Mouse (Mus musculus) midbrain, embryonic 14.5 days (tissue): ENCODE measurements around the gene Mak. TPM values are rescaled to one million over a fixed set of nuclear protein-coding genes. Genes with fewer than 3 reads are reported as not detected.

ENCODE experiments used
- ATAC-seq: fragments of 200-750 bp; cut with Nextera tagmentation; 2 replicates; pipeline ENCODE4 v1.8.0; 2017; ENCODE audit warnings: moderate number of reproducible peaks, moderate library complexity; ENCODE audit not compliant: low FRiP score, low TSS enrichment
- DNase-seq: peaks from one replicate; pipeline ENCODE4 v3.0.0-alpha.2; 2015
- H3K27ac ChIP-seq: fragments of 300-500 bp; sonication (generic); replicated peaks from 2 replicates; pipeline ENCODE4 v1.5.1; 2014; ENCODE audit warnings: mild to moderate bottlenecking, low read depth, low read length, moderate library complexity
- H3K27me3 ChIP-seq: fragments of 300-500 bp; sonication (generic); 2 replicates; pipeline ENCODE4 v1.6.1; 2014; ENCODE audit warnings: low read length, control low read depth, mixed read lengths; ENCODE audit not compliant: control insufficient read depth, insufficient read depth
- H3K36me3 ChIP-seq: fragments of 300-500 bp; sonication (generic); 2 replicates; pipeline ENCODE4 v1.6.1; 2014; ENCODE audit warnings: low read length, control low read depth; ENCODE audit not compliant: control insufficient read depth, insufficient read depth
- H3K4me1 ChIP-seq: fragments of 300-500 bp; sonication (generic); 2 replicates; pipeline ENCODE4 v1.6.1; 2014; ENCODE audit warnings: mild to moderate bottlenecking, antibody characterized with exemption, low read length, control low read depth; ENCODE audit not compliant: control insufficient read depth, insufficient read depth
- H3K4me2 ChIP-seq: fragments of 300-500 bp; sonication (generic); 2 replicates; pipeline ENCODE4 v1.6.1; 2014; ENCODE audit warnings: mild to moderate bottlenecking, low read length, moderate library complexity
- H3K4me3 ChIP-seq: fragments of 300-500 bp; sonication (generic); replicated peaks from 2 replicates; pipeline ENCODE4 v1.5.1; 2014; ENCODE audit warnings: low read depth, low read length
- H3K9ac ChIP-seq: fragments of 300-500 bp; sonication (generic); replicated peaks from 2 replicates; pipeline ENCODE4 v1.6.1; 2014; ENCODE audit warnings: mild to moderate bottlenecking, low read length, moderate library complexity
- H3K9me3 ChIP-seq: fragments of 300-500 bp; sonication (generic); 2 replicates; pipeline ENCODE4 v1.6.1; 2016; ENCODE audit warnings: low read length, control low read depth, mixed read lengths; ENCODE audit not compliant: control insufficient read depth
- WGBS: fragments of 180-500 bp; shearing (Covaris S2); extraction: QIAGEN DNeasy Blood & Tissue Kit; methylation state at CpG from one replicate; pipeline ENCODE4 v1.1.7; 2014; 5-methylcytosine and 5-hydroxymethylcytosine counted together
- polyA plus RNA-seq: library from polyadenylated mRNA; unstranded; fragments of >200 nt; fragmentation: Nextera tagmentation; extraction: Ambion mirVana; gene quantifications from 2 replicates; pipeline ENCODE4 v1.2.1, GENCODE M21; 2014

The Mak gene
- polyA plus RNA-seq, 1 experiment from 2014 or later = 2.1 TPM

DNA sequence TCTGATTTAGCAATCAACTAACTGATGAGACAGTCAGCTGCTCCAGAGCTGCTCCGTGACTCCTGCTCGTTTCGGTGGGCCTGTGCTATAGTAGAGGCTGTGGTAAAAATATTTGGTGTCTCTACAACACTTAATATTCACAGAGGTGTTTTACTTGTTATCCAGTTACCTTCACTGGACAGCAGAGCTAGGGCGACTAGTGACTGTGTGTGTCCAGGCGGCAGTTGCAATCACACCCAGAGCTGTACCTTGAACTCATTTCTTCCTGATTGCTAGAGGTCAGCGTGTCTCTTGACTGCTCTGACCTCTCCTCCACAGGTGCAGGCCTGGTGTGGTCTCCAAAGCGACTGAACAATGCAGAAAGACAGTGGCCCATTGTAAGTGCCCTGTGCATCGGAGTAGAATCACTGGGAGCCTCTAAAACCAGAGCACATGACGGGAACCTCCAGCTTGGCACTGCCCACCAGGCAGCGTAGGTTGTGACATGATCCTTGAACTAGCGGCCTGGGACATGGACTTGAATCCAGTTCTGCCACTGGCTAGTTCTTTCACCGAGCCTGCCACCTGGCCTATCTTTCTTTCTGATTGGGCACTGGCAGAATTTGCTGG is 62.6 kb downstream of the Mak start:
- H3K4me2 ChIP-seq = peak overlapping the region; percentile 78

DNA sequence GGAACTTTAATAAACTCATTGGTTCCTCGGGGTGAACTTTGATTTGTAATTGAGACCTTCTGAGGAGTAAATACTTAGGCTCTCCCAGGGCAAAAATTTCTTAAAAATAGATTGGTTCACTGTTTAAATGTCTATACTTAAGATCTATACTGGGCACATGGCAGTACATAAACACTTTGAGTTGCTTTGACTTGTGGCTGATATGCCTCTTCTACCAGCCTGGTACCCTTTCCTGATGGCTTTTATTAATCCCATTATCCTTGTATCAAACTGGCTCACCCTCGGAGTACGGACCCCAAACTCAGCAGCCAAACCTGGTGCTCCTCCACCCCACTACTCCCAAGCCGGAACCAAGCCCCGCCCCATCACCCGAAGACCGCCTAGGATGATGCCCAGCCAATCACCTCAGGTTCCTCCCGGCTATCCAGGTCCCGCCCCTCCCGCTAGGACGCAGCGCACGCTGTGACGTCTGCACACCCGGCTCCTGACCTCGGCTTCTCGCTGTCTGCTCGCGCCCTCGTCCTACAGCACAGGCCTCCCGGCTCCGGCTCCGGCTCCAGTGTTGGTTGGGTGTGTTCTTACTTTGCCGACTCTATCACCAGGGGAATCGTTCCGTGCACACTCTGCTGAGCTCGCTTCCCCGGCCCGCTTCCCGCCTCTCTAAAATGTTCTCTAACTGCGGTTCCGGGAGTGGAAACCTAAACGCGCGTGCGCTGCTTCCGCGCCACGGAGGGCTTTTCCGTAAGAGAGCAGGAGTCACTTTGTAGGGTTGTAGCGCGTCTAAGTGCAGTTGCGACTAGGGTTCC is 63.5 kb downstream of the Mak start, which contains the start of gene Tmem14c:
Tmem14c (plus strand) TSS at position 464 of the 806 bp plus-strand sequence.
- ATAC-seq = peak; percentile 99
- H3K36me3 ChIP-seq = peaks cover 42% of the 10 kb centered on the region
- peak within 1 kb of the TSS; percentile 81 for H3K27ac ChIP-seq
- H3K9me3 ChIP-seq = no peaks in the 10 kb centered on the region
- peak; percentile 95 for DNase-seq
- peaks cover 16% of the 10 kb centered on the region for H3K4me1 ChIP-seq
- H3K9ac ChIP-seq = peak within 1 kb of the TSS; percentile 69
- peak within 1 kb of the TSS; percentile 78 for H3K4me2 ChIP-seq
- peak within 1 kb of the TSS; percentile 67 for H3K4me3 ChIP-seq
- H3K27me3 ChIP-seq = no peaks in the 10 kb centered on the region
- WGBS = under 1% methylated on average over 43 of the region's 43 CpGs

More for the DNA sequence above, 62.6 kb downstream of the Mak start:
- DNase-seq = no peak
- peak overlapping the region; percentile 69 for H3K9ac ChIP-seq
- H3K9me3 ChIP-seq = no peaks in the 10 kb centered on the region
- H3K27me3 ChIP-seq = no peaks in the 10 kb centered on the region
- 43% methylated on average over 12 of the region's 12 CpGs for WGBS
- peak overlapping the region; percentile 81; the same call in 1 of the 2 replicates for H3K27ac ChIP-seq
- H3K36me3 ChIP-seq = peaks cover 33% of the 10 kb centered on the region
- H3K4me3 ChIP-seq = peak overlapping the region; percentile 67
- peaks cover 16% of the 10 kb centered on the region for H3K4me1 ChIP-seq
- no peak for ATAC-seq

DNA sequence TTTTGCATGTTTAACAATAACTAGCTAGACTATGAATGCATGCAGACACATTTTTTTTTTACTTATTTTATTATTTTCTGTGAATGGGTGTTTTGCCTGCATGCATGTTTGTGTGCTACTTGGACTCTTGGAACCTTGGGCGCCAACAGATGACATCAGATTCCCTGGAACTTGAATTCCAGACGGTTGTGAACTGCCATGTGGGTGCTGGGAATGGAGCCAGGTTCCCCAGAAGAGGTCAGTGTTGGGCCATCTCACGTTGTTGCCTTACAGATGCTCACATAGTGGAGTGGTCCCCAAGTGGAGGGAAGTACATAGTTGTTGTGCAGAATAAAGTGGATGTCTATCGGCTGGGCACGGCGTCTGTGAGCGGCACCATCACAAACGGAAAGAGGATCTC is 70.6 kb downstream of the Mak start:
- peaks cover 82% of the 10 kb centered on the region for H3K36me3 ChIP-seq

DNA sequence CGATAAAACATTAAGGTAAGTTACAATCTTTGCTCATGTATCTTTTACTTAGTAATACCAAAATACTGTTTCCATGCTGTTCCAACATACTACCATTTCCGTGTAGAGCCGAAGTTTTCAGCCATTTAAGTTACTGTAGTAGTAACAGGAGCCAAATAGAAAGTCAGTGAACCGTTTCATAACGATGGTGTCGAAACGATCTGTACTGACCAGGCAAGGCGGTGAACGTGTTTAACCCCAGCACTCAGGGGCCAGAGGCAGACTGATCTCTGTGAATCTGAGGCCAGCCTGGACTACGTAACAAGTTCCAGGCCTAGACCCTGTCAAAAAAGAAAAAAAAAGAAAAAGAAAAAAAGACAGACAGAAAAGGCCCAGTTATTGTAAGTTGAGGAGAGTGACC is 71.2 kb downstream of the Mak start:
- H3K9me3 ChIP-seq = no peaks in the 10 kb centered on the region
- H3K4me1 ChIP-seq = no peaks in the 10 kb centered on the region
- no peak overlapping the region for H3K9ac ChIP-seq
- H3K27me3 ChIP-seq = no peaks in the 10 kb centered on the region
- DNase-seq (no peak), ATAC-seq (no peak)
- 95% methylated on average over 10 of the region's 10 CpGs for WGBS
- no peak overlapping the region for H3K27ac ChIP-seq
- H3K4me2 ChIP-seq = no peak overlapping the region
- no peak overlapping the region for H3K4me3 ChIP-seq
- H3K36me3 ChIP-seq = peaks cover 82% of the 10 kb centered on the region

More for the DNA sequence above, 70.6 kb downstream of the Mak start:
- H3K9me3 ChIP-seq = no peaks in the 10 kb centered on the region
- no peaks in the 10 kb centered on the region for H3K4me1 ChIP-seq
- 85% methylated on average over 8 of the region's 8 CpGs for WGBS
- DNase-seq (no peak), ATAC-seq (no peak)
- no peak overlapping the region for H3K9ac ChIP-seq
- H3K4me2 ChIP-seq = no peak overlapping the region
- no peak overlapping the region for H3K27ac ChIP-seq
- H3K27me3 ChIP-seq = no peaks in the 10 kb centered on the region
- H3K4me3 ChIP-seq = no peak overlapping the region

DNA sequence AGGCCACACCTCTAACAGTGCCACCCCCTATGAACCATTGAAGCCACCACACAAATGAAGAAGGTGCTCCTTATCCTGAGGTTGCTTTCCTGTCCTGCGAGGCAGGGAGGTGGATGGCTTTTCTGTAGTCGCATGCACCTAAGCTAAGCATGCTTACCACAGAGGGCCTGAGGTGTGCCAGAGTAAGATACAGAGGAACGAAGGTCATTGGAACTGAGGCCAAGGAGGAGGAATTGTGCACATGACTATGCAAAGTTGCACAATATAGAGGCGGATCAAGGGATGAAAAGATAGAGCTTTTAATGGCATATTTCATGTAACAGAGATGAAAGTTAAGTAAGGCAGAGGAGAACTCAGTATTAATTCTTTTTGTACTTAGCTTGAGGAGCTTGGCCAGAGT is 73.3 kb downstream of the Mak start:
- Histone ChIP-seq H3K4me1 (peaks cover 8% of the 10 kb centered on the region; the same call in 1 of the 2 replicates), H3K4me3 (no peak overlapping the region), H3K36me3 (peaks cover 62% of the 10 kb centered on the region), H3K9ac (no peak overlapping the region), H3K4me2 (no peak overlapping the region), H3K27ac (no peak overlapping the region), H3K9me3 (no peaks in the 10 kb centered on the region), H3K27me3 (no peaks in the 10 kb centered on the region)
- DNase-seq = no peak
- WGBS = 98% methylated on average over 4 of the region's 4 CpGs
- no peak for ATAC-seq

DNA sequence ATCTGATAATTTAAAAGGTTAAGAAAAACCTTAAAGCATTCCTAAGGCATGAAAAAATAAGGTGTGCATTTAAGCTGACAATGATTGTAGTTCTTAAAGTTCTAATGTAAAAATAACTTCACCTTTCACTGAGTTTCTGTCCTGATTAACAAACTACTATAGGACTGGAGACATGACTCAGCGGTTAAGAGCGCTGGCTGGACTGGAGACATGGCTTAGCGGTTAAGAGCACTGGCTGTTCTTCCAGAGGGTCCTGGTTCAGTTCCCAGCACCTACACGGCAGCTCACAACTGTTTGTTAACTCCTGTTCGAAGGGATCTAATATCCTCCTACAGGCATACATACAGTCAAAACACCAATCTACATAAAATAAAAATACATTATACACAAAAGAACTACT is 77.5 kb downstream of the Mak start:
- ATAC-seq = no peak
- H3K27me3 ChIP-seq = no peaks in the 10 kb centered on the region
- peaks cover 20% of the 10 kb centered on the region for H3K36me3 ChIP-seq
- H3K4me3 ChIP-seq = peak overlapping the region; percentile 90
- peaks cover 12% of the 10 kb centered on the region; the same call in 1 of the 2 replicates for H3K4me1 ChIP-seq
- DNase-seq = no peak
- no peak overlapping the region for H3K9ac ChIP-seq
- H3K9me3 ChIP-seq = no peaks in the 10 kb centered on the region
- WGBS = 89% methylated on average over 5 of the region's 5 CpGs
- peak overlapping the region; percentile 74 for H3K4me2 ChIP-seq
- no peak overlapping the region for H3K27ac ChIP-seq

DNA sequence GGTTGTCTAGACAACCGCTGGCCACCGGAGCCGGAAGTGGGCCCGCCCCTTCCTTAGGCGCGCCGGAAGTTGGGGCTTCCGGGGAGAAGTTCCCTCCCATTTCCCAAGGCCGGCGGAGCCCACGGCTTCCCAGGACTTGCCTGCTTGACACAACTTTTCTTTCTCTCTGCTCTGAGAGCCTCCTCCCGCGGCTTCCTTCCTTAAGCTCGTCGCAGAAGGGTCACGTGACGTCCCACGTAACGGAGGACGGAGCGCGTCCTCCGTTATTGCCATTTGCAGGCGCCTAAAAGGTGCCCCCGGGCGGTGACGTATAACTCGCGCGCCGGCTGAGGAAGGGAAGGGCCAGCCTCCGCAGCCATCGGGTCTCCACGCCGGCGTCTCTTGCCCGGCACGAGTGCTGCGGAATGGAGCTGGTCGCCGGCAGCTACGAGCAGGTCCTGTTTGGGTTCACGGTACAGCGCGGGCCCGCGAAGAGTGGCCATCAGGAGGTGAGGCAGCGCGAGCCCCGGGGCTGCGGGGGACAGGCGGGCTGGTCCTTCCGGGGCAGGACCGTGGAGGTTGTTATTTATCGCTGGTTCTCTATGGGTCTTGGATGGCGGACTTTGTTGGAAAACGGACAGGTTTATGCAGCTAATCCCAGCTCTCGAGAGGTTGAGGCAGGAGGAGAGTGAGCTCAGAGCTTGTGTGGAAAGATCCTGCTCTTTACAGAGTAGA is 78.4 kb downstream of the Mak start, which contains the start of gene Pak1ip1:
Pak1ip1 (plus strand) TSS at position 98 of the 714 bp plus-strand sequence.
- peaks cover 12% of the 10 kb centered on the region; the same call in 1 of the 2 replicates for H3K4me1 ChIP-seq
- peak within 1 kb of the TSS; percentile 90 for H3K4me3 ChIP-seq
- H3K4me2 ChIP-seq = peak within 1 kb of the TSS; percentile 74
- H3K9ac ChIP-seq = peak within 1 kb of the TSS; percentile 80
- H3K27me3 ChIP-seq = no peaks in the 10 kb centered on the region
- H3K9me3 ChIP-seq = no peaks in the 10 kb centered on the region
- DNase-seq (peak; percentile 96), ATAC-seq (peak; percentile 97)
- H3K36me3 ChIP-seq = peaks cover 16% of the 10 kb centered on the region
- peak within 1 kb of the TSS; percentile 95 for H3K27ac ChIP-seq
- WGBS = under 1% methylated on average over 58 of the region's 58 CpGs

DNA sequence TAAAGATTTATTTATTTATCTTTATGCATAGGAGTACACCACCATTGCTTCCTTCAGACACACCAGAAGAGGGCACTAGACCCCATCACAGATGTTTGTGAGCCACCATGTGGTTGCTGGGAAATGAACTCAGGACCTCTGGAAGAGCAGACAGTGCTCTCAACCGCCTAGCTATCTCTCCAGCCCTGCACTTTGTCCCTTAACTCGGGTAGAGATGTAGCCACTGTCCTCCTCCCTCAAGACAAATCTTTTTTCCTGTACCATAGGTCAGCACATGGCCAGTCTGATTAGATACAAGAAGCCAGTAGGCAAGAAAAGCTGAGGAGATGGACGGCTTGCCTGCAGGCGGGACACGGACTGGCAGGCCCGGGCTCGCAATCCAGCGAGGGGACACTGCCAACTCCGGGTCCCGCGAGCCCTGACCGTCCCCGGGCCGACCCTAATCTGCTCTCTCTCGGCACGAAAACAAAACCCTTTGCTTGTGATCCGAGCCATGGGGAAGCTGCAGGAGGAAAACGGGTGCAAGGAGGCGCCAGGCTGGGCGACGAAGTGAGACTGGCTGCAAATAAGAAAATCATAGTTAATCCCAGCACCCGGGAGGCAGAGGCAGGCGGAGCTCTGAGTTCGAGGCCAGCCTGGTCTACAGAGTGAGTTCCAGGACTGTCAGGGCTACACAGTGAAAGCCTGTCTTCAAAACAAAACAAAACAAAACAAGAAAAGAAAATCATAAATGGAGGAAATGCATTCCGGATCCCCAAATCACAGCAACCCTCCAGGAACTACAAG is 79.2 kb downstream of the Mak start:
- DNase-seq (peak; percentile 53), ATAC-seq (peak; percentile 51)
- Histone ChIP-seq H3K4me2 (peak overlapping the region; percentile 74), H3K4me1 (peaks cover 12% of the 10 kb centered on the region; the same call in 1 of the 2 replicates), H3K4me3 (peak overlapping the region; percentile 90), H3K9ac (peak overlapping the region; percentile 80), H3K36me3 (peaks cover 8% of the 10 kb centered on the region), H3K27ac (peak overlapping the region; percentile 95), H3K27me3 (no peaks in the 10 kb centered on the region), H3K9me3 (no peaks in the 10 kb centered on the region)
- WGBS = under 1% methylated on average over 25 of the region's 25 CpGs
